Mouse (Mus musculus) T-cell, adult 2 months (primary cell): ENCODE measurements around the gene Tmem200b.
A peak's percentile ranks its signal among the peaks of the same experiment; 100 is the strongest.

ENCODE experiments used
- DNase-seq: peaks from one replicate; pipeline ENCODE4 v3.0.0; 2022; ENCODE audit warnings: low spot score

The Tmem200b gene

GRCm38 (mm10) chr4:131910237-131910994 is 11.2 kb upstream of the Tmem200b start:
- no peak for DNase-seq

GRCm38 (mm10) chr4:131911521-131911920 is 10.1 kb upstream of the Tmem200b start:
- no peak for DNase-seq

- no peak for DNase-seq
Observed at GRCm38 (mm10) chr4:131913526-131913925, 8.0 kb upstream of the Tmem200b start.

DNA sequence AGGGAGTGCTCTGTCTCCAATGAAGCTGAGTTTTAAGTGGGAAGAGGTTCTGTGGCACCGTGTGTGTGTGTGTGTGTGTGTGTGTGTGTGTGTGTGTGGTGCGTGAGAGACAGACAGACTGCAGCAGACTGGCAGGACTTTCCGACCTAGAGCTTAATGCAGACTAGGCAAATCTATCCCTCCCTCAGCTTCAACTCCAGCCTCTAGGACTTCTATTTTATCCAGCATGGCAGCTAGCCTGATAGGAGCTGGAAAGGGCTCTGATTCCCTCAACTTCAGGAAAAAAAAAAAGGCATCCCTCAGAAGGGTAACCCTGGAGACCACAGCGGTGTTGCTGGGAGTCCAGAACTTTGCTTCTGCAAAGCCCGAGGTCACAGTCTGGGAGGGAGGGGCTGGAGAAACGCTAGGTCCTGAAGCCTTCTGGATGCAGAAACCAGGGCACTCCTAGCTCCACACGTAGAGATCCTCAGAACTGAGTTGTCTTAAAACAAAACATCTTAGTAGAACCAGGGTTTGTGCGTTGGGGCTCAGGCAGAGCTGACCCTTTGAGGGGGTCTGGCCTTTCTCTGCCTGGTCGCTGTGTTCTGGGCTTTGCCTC is 7.4 kb upstream of the Tmem200b start:
- DNase-seq: no peak

DNA sequence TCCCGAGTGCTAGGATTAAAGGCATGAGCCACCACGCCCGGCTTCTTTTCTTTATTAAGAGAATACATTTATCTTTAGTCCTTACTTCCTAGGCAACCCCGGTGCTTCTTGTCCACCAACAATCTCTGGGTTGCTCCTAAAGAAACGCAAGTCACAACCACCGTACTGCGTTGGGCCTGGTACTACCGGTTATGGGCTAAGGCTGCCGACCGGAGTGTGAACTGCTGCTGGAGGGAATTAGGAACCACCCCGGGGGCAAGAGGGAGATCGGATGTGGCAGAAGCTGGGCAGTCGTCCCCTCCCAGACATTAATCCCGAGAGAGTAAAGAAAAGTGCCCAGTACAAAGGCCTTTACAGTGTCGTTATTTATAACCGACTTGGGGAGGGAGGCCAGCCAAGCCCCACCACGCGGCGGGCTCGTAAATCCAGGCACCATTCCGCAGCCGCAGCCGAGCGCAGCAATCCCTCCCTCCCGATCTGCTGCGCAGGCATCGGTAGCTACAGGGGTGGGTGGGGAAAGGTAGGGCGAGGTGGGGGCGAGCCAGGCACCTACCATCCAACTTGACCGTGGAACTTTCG is 6.6 kb upstream of the Tmem200b start:
- no peak for DNase-seq

DNA sequence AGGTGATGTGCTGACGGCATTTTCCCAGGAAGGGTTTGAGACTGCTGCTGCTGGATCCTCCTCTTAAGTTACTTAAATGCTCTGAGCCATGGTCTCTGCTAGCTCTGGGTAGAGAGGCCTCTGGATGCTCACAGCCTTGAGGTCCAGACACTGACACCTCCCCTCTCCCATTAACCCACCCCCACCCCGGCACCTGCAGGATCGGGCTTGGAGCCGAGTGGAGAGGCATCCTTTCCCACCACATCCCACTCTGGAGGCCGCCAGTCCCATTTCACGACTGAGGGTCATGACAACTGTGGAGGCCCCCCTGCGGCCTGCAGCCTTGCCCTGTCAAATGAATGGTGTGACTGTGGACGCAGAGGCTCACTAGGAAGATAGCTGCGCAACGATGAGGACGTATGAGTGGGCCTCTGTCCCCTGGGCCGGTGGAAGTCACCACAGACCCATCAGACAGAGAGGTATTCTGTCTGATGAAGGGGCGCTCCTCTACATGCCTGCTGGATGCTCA is 5.7 kb upstream of the Tmem200b start:
- no peak for DNase-seq

DNA sequence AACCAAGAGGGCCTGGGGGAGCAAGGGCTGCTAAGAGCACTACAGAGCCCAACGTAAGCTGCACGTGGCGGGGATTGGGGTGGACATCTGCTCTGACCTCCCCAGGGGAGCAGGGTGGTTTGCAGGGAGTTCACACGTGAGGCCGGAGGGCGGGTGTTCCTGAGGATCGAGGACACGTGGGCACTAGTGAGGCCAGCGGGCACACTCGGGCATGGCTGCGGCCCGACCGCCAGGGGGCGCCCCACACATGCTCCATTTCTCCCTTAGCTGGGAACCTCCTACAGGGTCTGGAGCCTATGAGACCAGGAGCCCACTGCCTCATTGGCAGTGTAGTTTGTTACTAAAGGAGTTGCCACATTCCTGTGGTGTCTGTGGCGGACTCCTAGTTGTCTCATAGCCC is 5.1 kb upstream of the Tmem200b start:
- DNase-seq: peak; percentile 67

GRCm38 (mm10) chr4:131917010-131917555 is 4.5 kb upstream of the Tmem200b start:
- DNase-seq: no peak

- DNase-seq: no peak
Observed at GRCm38 (mm10) chr4:131918026-131918533, 3.5 kb upstream of the Tmem200b start.

DNA sequence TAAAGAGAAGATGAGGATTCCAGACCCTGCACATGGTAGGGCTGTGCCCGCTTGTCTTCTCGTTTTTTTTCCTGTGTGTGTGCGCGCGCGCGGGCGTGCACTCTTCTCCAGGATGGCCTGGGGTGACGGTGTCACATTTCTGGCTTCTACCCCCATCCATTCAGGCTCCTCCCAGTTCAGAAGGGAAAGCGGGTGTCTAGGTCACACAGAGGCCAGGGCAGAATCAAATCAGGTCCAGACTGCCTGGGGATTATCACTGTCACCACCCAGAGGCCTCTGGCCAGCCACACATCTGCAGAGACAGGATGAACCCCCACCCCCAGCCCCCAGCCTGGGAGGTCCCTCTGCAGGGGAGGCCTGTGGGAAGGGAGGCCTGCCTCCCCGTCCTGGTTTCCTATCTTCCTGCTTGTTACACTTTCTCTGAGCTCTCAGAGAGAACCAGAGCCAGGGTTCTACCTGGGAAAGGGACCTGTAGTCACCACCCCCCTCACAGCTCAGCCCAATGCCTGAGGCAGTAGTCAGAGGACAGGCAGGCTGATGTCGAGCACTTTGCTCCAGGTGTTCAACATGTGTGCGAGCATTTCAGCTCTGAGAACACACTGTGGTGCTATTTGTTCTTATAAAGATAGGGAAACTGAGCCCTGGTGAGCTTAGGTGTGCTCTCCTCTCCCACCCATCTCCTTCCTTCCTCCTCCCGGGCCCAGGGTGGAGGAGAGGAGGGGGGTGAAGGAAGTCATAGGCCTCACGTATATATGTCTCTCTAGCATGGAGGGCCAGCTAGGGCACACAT is 2.7 kb upstream of the Tmem200b start:
- no peak for DNase-seq

- DNase-seq: no peak
Observed at GRCm38 (mm10) chr4:131919506-131920140, 1.9 kb upstream of the Tmem200b start.

DNA sequence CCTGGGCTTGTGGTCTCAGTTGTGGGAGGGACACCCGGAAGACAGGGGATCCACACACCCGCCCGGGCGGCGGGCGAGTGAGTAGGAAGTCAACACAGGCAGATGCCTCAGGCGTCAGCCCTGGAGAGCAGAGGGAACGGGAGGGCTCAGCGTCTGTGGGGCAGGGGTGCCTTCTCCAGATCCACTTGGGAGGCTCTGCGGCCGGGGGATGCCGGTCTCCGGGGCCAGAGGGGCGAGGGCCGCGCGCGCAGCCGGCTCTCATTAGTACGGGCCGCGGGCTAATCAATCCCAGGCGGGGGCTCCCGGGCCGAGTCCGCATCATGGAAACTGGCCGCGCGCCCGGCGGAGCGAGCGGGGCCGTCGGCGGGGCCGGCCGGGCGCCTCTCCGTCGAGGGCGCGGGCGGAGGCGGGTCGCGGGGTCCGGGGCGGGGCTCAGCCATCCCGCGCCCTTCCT is 1.4 kb upstream of the Tmem200b start:
- no peak for DNase-seq

DNA sequence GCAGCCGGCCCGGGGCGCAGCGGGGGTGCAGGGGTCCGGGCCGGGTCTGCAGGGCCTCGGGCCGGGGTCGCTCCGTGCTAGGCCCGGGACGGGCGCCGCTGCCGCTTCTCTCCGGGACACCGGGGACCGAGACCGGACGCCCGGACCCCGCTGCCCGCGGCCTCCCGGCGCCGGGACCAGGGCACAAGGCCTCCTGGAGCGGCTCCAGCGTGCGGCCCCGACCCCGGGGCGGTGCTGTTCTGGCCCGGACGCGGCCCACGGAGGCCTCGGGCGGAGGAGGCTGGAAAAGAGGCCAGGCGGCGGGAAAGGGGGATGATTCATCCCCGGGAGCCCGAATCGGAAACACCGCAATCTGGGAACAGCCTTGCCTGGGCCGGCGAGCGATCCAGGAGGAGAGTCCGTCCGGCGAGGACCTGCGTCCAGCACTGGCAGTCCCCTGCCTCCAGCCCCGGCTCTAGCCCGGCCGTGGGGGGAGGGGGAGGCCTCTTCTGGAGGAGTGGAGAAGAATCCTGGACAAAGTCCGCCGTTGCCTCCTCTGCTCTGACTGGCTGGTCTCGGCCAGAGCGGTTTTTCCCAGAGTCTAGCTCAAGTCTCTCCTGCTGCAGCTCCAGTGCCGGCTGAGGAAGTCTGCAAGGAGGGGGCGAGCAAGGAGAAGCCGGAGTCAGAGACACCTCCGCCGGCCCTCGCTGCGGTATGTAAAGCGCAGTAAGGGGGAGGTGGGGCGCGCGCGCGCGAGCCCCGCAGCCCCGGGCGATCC is 798 bp upstream of the Tmem200b start:
- no peak for DNase-seq

DNA sequence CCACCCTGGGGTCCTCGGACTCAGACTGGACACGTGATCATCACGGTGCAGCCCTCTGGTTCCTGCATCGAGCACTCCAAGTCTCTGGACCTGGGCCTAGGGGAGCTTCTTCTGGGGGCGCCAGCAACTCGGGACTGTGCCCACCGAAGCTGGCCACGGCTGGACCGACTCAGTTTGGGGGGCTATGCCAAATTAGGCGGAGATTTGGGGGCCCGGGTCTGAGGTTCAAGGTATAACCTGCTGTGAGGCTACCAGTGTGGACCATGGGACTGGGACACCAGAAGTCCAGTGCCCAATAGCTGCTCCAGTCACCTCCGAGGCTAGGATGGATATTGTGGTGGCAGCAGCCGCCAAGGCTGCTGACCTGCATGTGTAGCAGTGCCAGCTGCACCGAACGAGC is 833 bp downstream of the Tmem200b start:
- DNase-seq: no peak

DNA sequence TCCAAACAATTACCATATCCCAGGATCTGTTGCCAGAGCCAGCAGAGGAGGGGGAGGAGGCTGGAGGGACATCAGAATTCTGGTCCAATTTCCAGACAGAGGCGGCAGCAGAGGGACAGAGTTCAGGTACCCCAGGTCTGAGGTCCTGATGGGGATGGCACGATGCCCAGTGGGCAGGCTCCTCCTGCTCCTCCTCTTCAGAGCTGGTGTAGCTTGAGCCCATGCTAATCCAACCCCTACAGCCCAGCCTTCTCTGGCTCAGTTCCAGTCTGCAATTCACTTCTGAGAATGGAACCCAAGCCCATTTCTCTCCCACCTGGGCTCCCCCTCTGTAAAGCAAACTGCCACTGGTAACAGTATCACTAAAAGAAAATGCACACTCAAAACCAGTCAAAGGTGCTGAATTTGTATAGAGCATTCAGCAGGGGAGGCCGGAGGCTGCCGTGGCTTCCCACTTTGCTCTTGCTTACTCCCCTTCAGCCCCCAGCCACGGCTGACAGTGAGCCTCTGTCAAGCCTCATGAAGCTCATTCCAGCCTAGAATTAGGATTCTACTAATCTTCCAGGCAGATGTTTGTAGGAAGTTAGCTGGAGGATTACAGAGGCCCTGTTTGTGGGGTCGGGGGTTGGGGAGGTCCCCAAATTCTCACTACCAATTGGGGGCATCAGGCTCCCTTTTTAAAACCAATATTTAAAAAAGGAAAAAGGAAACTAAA is 2.7 kb downstream of the Tmem200b start:
- no peak for DNase-seq

DNA sequence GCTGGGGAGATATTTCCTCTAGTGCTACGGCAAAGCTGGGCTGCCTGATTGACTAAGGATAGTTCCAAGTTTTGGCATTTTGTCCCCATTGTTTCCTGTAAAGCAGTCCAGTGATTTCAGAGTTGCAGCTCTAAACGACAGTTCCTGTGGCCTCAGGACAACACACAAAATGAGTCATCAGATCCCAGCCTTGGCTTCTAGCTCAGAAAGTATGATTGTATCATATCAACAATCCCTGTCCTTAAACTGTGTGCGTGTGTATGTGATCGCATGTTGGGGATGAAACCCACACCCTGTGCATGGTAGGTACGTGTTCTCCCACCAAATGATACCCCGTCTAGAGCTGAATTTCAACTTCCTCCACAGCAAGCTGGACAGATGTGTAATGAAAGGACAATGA is 7.6 kb downstream of the Tmem200b start:
- DNase-seq: no peak

GRCm38 (mm10) chr4:131939459-131939858 is 17.9 kb downstream of the Tmem200b start:
- no peak for DNase-seq

- DNase-seq: no peak
Observed at GRCm38 (mm10) chr4:131940846-131941245, 19.3 kb downstream of the Tmem200b start.

DNA sequence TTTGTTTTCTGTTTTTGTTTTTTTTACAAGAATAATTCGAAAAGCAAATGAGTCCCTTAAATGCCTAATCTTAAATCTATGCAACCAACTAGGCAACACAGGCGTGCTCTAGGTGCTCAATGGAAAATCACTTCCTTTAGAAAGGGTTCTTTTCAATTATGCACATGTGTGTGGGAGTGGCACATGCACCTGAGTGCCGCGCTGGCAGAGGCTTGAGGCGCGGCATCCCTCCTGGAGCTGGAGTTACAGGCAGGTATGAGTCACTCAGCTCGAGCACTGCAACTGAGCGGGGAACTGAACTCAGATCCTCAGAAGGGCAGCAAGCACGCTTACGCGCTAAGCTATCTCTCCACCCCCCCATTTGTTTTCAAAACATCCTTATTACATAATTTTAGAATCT is 26.3 kb downstream of the Tmem200b start:
- no peak for DNase-seq

- no peak for DNase-seq
Observed at GRCm38 (mm10) chr4:131949903-131950302, 28.3 kb downstream of the Tmem200b start.
